Mouse (Mus musculus) neural tube, embryonic 13.5 days (tissue): ENCODE results near the gene Wdr19. TPM values are rescaled to one million over a fixed set of nuclear protein-coding genes. Genes with fewer than 3 reads are reported as not detected.

Experiments used
- ATAC-seq: fragments of 200-750 bp; cut with Nextera tagmentation; 2 replicates; pipeline ENCODE4 v1.8.0; 2017; ENCODE audit warnings: low read depth, mild to moderate bottlenecking, moderate TSS enrichment, moderate library complexity
- H3K27ac ChIP-seq: fragments of 300-500 bp; sonication (generic); replicated peaks from 2 replicates; pipeline ENCODE4 v1.5.1; 2015; ENCODE audit warnings: moderate library complexity, mild to moderate bottlenecking, inconsistent platforms
- H3K27me3 ChIP-seq: fragments of 300-500 bp; sonication (generic); 2 replicates; pipeline ENCODE4 v1.6.1; 2015; ENCODE audit warnings: mild to moderate bottlenecking, inconsistent platforms
- H3K36me3 ChIP-seq: fragments of 300-500 bp; sonication (generic); 2 replicates; pipeline ENCODE4 v1.6.1; 2015; ENCODE audit warnings: mild to moderate bottlenecking, inconsistent platforms
- H3K4me1 ChIP-seq: fragments of 300-500 bp; sonication (generic); replicated peaks from 2 replicates; pipeline ENCODE4 v1.6.1; 2015; ENCODE audit warnings: inconsistent platforms
- H3K4me2 ChIP-seq: fragments of 300-500 bp; sonication (generic); 2 replicates; pipeline ENCODE4 v1.6.1; 2015; ENCODE audit warnings: inconsistent platforms, mild to moderate bottlenecking, moderate library complexity
- H3K4me3 ChIP-seq: fragments of 300-500 bp; sonication (generic); 2 replicates; pipeline ENCODE4 v1.5.1; 2015; ENCODE audit warnings: mild to moderate bottlenecking, inconsistent platforms
- H3K9ac ChIP-seq: fragments of 300-500 bp; sonication (generic); 2 replicates; pipeline ENCODE4 v1.6.1; 2015; ENCODE audit warnings: moderate library complexity, mild to moderate bottlenecking, inconsistent platforms
- H3K9me3 ChIP-seq: fragments of 300-500 bp; sonication (generic); 2 replicates; pipeline ENCODE4 v1.6.1; 2016; ENCODE audit warnings: inconsistent platforms
- WGBS: fragments of 180-500 bp; shearing (Covaris S2); methylation state at CpG from one replicate; pipeline ENCODE4 v1.1.7; 2015; 5-methylcytosine and 5-hydroxymethylcytosine counted together
- polyA plus RNA-seq: library from polyadenylated mRNA; unstranded; fragments of >200 nt; fragmentation: Nextera tagmentation; extraction: Ambion mirVana; gene quantifications from 2 replicates; pipeline ENCODE4 v1.2.1, GENCODE M21; 2015

Gene Wdr19
- polyA plus RNA-seq, 1 experiment from 2014 or later = 12.4 TPM

DNA sequence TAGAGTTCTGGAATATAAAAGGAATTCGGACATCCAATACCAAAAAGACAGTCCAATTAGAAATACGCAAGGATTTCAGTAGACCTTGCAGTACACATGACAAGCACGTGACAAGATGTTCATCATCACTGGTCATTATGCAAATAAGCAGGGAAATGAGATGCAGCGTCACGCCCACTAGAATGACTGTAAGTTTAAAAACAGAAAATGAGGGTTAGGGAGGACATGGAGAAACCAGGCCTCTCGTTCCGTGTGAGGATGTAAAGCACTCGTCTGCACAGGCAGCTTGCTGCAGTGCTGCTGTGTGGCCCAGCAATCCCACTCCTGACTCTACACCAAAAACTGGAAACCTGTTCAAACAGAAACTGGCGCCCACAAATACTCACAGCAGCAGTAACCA is 29.3 kb upstream of the Wdr19 start:
- H3K4me3 ChIP-seq = no peak overlapping the region
- H3K4me1 ChIP-seq = no peaks in the 10 kb centered on the region
- no peak for ATAC-seq
- H3K27me3 ChIP-seq = no peaks in the 10 kb centered on the region
- no peak overlapping the region for H3K27ac ChIP-seq
- H3K9ac ChIP-seq = no peak overlapping the region
- peaks cover 11% of the 10 kb centered on the region for H3K36me3 ChIP-seq
- 78% methylated on average over 9 of the region's 9 CpGs for WGBS
- H3K4me2 ChIP-seq = no peak overlapping the region
- H3K9me3 ChIP-seq = no peaks in the 10 kb centered on the region

DNA sequence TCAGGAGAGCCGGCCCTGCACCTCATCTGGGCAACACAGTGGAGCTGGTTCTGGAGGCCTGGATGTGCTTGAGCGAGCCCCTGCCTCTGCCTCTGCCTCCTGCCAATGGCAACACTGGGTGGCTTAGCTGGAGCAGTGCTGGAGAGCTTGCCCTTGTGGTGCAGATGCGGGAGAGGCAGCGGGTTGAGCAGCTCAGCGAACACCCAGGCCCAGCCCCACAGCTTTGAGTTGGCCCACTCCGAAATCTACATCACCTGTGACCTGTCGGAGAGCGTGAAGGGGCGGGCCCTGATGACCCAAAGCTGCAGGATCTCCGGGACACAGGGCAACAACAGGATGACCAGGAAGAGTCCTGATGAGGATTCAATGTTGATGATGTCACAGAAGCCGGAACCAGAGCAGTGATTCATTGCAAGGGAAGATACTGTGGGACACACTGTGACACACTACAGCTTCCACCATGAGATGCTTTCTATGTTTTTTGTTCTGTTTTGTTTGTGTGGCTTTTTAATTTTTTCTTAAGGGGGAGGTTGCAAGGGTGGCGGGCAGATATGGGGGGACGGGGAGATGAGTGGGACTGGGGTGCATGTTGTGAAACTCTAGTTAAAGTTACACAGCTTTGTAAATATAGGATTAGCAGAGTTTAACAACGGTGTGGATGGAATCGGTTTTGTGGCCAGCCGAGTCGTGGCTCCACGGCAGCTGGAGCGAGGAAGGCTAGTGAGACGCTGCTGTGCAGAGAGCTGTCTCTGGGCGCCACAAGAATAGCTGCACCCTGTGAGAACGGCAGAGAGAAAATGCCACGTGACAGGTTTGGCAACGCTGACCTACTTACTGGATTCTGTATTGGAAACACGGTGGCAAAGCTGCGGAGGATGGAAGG is 24.2 kb upstream of the Wdr19 start:
- WGBS = 69% methylated on average over 26 of the region's 26 CpGs
- Histone ChIP-seq H3K9me3 (no peaks in the 10 kb centered on the region), H3K27ac (peak overlapping the region; percentile 64; the same call in 1 of the 2 replicates), H3K9ac (peak overlapping the region; percentile 32; the same call in 1 of the 2 replicates), H3K36me3 (no peaks in the 10 kb centered on the region), H3K4me2 (0 out of 2 replicates have a peak overlapping the region, but pooled peaks have one; percentile 11), H3K27me3 (no peaks in the 10 kb centered on the region), H3K4me3 (no peak overlapping the region), H3K4me1 (peaks cover 23% of the 10 kb centered on the region)
- peak; percentile 70 for ATAC-seq

DNA sequence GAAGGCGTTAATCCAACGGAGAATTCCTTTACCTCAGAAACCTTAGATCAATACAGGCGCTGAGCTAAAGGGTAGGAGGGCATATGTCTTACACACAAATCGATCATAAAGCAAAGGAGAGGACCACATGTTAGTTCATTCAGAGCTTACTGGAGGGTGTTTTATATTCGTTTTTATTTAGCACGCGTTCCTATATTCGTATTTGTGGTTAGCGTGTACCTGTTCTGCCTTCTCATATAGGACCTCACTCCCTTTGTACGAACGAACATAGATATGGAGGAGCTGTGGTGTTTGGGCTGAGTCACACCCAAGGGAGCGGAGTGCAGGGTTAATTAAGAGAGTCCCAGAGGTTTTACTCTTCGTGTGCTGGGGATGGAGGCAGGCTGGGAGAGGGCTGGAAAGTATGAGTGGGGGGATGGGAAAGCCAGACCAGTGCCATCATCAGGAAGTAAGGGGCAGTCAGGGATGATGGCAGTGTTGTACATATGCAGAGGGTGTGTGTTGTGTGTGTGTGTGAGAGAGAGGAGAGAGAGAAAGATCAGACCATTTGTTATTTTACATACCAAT is 23.5 kb upstream of the Wdr19 start:
- Histone ChIP-seq H3K27ac (peak overlapping the region; percentile 64), H3K4me3 (no peak overlapping the region), H3K36me3 (no peaks in the 10 kb centered on the region), H3K4me1 (peaks cover 29% of the 10 kb centered on the region), H3K9ac (peak overlapping the region; percentile 32), H3K4me2 (0 out of 2 replicates have a peak overlapping the region, but pooled peaks have one; percentile 11), H3K9me3 (no peaks in the 10 kb centered on the region), H3K27me3 (no peaks in the 10 kb centered on the region)
- peak; percentile 59 for ATAC-seq
- WGBS = 66% methylated on average over 13 of the region's 13 CpGs

DNA sequence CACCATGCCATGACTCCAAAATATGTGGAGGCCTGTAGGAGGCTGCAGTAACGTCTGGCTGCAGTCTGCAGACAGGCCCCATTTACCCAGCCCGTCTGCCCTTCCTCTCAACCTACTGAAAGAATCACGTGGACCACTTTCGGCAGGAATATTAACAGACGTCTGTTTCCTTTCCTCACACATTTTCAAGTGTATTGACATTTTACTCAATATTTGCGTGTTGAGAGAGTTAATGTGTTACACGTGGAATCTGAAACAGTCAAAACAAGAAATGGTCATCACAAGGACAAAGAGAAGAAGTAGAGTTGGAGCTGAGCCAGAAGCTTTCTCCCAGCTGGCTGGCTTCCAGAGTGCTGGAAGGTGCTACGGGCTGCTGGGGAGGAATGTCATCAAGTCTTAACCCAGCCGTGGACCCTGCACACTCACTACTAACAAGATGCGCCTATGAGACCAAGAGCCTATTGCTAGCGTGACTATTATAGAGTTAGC is 22.4 kb upstream of the Wdr19 start:
- no peak for ATAC-seq
- Histone ChIP-seq H3K36me3 (no peaks in the 10 kb centered on the region), H3K27me3 (no peaks in the 10 kb centered on the region), H3K9ac (no peak overlapping the region), H3K9me3 (no peaks in the 10 kb centered on the region), H3K4me3 (no peak overlapping the region), H3K4me2 (no peak overlapping the region), H3K4me1 (peaks cover 40% of the 10 kb centered on the region), H3K27ac (peak overlapping the region; percentile 46; the same call in 1 of the 2 replicates)
- WGBS = 47% methylated on average over 11 of the region's 11 CpGs

DNA sequence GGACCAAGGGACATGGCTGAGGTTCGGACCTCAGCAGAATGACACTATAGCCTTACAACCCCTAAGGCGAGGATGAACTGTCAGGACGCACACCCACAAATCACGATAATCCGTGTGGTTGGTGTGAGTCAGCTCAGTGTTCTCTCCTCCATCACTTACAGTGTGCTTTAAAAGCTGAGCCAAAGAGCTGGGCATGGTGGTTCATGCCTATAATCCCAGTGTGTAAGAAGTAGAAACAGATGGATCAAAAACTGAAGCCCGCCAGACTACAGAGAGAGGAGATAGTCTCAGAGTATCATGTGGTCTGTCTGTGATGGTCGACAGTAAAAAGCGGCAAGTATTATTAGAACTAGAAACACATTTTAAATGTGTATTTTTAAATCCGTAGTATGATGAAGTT is 21.0 kb upstream of the Wdr19 start:
- H3K4me1 ChIP-seq = peaks cover 44% of the 10 kb centered on the region
- H3K9me3 ChIP-seq = no peaks in the 10 kb centered on the region
- no peak overlapping the region for H3K4me2 ChIP-seq
- H3K27ac ChIP-seq = no peak overlapping the region
- no peak for ATAC-seq
- 94% methylated on average over 9 of the region's 9 CpGs for WGBS
- no peak overlapping the region for H3K9ac ChIP-seq
- H3K36me3 ChIP-seq = no peaks in the 10 kb centered on the region
- no peak overlapping the region for H3K4me3 ChIP-seq
- no peaks in the 10 kb centered on the region for H3K27me3 ChIP-seq

DNA sequence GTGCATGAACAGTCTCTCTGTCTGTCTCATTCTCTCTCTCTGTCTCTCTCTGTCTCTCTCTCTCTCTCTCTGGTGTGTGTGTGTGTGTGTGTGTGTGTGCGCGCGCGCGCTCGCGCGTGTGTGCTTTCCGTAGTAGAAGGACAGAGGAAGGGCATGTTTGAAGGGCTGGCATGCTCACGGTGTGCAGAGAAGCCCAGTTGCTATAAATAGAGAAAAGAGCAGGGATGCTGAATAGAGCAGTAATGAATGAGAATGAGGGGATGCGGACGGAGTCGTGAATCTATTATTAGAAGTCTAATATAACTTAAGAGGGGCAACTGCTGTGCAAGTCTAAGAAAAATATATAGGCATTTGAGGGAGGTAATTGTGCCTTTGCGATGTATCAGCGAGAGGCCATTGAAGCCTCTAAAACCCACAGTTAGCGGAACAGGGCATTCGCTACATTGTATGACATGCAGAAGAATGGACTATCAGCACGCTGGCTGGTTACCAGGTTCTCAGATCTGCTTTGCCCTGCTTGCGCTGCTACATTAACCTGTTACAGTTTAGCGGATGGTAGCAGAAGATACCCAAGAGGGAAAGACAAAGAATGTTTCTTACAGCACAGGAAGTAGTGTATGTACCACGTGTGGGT is 18.2 kb upstream of the Wdr19 start:
- H3K9me3 ChIP-seq = no peaks in the 10 kb centered on the region
- no peaks in the 10 kb centered on the region for H3K27me3 ChIP-seq
- 0 out of 2 replicates have a peak, but pooled peaks have one; percentile 34 for ATAC-seq
- H3K27ac ChIP-seq = peak overlapping the region; percentile 56; the same call in 1 of the 2 replicates
- H3K4me3 ChIP-seq = no peak overlapping the region
- H3K4me1 ChIP-seq = peaks cover 34% of the 10 kb centered on the region
- H3K4me2 ChIP-seq = peak overlapping the region; percentile 33
- H3K36me3 ChIP-seq = no peaks in the 10 kb centered on the region
- WGBS = 45% methylated on average over 21 of the region's 21 CpGs
- peak overlapping the region; percentile 18; the same call in 1 of the 2 replicates for H3K9ac ChIP-seq

DNA sequence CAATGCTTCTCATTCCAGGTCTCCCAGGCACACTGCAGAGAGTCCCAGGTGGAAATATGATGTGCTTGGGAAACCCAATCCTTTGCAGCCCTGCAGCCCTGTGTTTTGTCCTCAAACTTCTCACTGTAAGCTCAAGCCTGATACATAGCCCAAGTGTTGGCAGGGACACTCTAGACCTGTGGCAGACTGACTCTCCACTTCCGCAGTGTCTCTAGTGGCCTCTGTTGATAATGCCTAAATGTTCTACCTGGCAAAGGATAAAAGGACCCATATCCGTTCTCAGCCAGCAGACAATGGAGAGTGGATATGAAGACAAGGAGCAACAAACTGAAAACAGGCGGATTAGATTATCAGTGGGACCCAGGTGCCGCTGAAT is 17.7 kb upstream of the Wdr19 start:
- peak overlapping the region; percentile 18; the same call in 1 of the 2 replicates for H3K9ac ChIP-seq
- WGBS = 84% methylated on average over 4 of the region's 4 CpGs
- H3K36me3 ChIP-seq = no peaks in the 10 kb centered on the region
- H3K27ac ChIP-seq = peak overlapping the region; percentile 56; the same call in 1 of the 2 replicates
- H3K9me3 ChIP-seq = no peaks in the 10 kb centered on the region
- H3K27me3 ChIP-seq = no peaks in the 10 kb centered on the region
- peaks cover 32% of the 10 kb centered on the region for H3K4me1 ChIP-seq
- ATAC-seq = peak; percentile 60; the same call in 1 of the 2 replicates
- H3K4me3 ChIP-seq = no peak overlapping the region
- peak overlapping the region; percentile 33 for H3K4me2 ChIP-seq

DNA sequence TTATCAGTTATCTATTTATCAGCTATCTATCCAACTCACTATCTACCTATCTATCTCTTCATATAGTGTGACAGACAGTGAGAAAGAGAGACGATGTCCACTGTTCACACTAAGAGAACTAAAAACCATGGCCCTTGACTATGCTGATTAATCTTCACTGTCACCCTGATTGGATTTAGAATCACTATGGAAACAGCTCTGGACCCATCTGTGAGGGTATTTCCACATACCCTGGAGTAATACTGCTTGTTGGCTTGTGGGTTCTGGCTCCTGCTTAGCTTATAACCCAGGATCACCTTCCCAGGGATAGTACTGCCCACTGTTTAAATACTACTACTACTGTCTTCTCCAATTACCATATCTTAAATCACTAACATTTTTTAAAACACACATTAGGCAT is 17.2 kb upstream of the Wdr19 start:
- no peak for ATAC-seq
- no peak overlapping the region for H3K4me2 ChIP-seq
- no peaks in the 10 kb centered on the region for H3K9me3 ChIP-seq
- no peaks in the 10 kb centered on the region for H3K36me3 ChIP-seq
- no peak overlapping the region for H3K4me3 ChIP-seq
- H3K9ac ChIP-seq = no peak overlapping the region
- H3K4me1 ChIP-seq = peaks cover 27% of the 10 kb centered on the region
- no peak overlapping the region for H3K27ac ChIP-seq
- H3K27me3 ChIP-seq = no peaks in the 10 kb centered on the region
- 59% methylated on average over 1 of the region's 1 CpGs for WGBS

DNA sequence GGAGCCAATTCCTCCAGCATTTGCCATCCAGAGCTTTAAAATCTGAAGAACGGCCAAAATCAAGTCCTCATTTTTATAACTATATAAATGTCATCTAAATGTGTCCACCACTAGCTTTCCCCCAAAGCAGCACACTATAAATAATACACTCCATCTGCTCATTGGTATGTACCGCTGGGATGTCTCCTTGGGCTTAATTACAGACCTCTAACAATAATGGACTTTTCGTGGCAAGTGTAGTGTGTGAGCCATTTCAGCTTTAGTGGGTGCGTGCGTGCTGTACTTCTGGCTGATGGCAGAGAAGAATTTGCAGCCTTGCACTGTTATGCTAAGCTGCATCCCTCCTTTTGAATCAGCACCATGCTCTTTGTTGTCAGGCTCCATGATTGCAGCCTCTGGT is 7.9 kb upstream of the Wdr19 start:
- no peaks in the 10 kb centered on the region for H3K4me1 ChIP-seq
- H3K27me3 ChIP-seq = no peaks in the 10 kb centered on the region
- H3K9me3 ChIP-seq = peaks cover 5% of the 10 kb centered on the region; the same call in 1 of the 2 replicates
- H3K9ac ChIP-seq = no peak overlapping the region
- WGBS = 77% methylated on average over 5 of the region's 5 CpGs
- no peak for ATAC-seq
- no peak overlapping the region for H3K4me3 ChIP-seq
- H3K27ac ChIP-seq = peak overlapping the region; percentile 54
- no peak overlapping the region for H3K4me2 ChIP-seq
- H3K36me3 ChIP-seq = 0 out of 2 replicates have a peak, but pooled peaks cover 2% of the 10 kb centered on the region

DNA sequence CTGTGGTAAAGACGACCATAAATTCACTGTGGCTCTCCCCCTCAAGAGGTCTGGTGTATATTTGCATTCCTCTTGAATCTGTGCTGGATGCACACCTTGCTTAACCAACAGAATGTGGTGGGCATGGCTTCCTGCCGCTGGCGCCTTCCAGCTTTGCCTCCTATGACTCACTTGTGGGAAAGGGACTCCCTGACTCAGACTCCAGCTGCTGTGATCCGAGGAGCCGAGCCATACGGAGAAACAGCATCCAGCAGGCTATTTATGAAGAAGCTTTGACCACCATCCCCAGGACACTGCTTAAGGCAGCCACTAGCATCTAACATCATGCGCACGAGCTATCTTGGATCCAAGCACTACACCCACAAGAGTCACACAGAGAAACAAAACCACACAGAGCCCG is 5.1 kb upstream of the Wdr19 start:
- 87% methylated on average over 9 of the region's 9 CpGs for WGBS
- 0 out of 2 replicates have a peak, but pooled peaks cover 4% of the 10 kb centered on the region for H3K4me1 ChIP-seq
- 0 out of 2 replicates have a peak, but pooled peaks cover 2% of the 10 kb centered on the region for H3K36me3 ChIP-seq
- no peaks in the 10 kb centered on the region for H3K27me3 ChIP-seq
- no peak for ATAC-seq
- no peak overlapping the region for H3K9ac ChIP-seq
- H3K4me3 ChIP-seq = no peak overlapping the region
- no peak overlapping the region for H3K4me2 ChIP-seq
- H3K9me3 ChIP-seq = peaks cover 5% of the 10 kb centered on the region; the same call in 1 of the 2 replicates
- H3K27ac ChIP-seq = no peak overlapping the region

DNA sequence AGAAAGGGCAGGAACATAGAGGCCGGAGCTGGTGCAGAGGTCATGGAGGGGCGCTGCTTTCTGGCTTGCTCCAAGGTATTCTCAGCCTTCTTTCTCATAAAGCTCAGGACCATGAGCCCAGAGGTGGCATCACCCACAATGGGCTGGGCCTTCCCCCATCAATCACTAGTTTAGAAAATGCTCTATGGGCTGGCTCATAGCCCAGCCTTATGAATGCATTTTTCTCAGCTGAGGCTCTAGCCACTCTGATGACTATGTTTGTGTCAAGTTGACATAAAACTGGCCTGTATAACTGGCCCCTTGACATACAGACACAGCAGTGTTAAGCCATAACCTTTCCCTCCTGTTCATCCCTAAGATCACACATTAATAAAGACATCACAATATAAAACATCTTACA is 5.2 kb downstream of the Wdr19 start:
- H3K9me3 ChIP-seq = no peaks in the 10 kb centered on the region
- 89% methylated on average over 2 of the region's 2 CpGs for WGBS
- no peak overlapping the region for H3K4me2 ChIP-seq
- H3K9ac ChIP-seq = no peak overlapping the region
- ATAC-seq = no peak
- no peak overlapping the region for H3K27ac ChIP-seq
- no peaks in the 10 kb centered on the region for H3K27me3 ChIP-seq
- H3K4me3 ChIP-seq = no peak overlapping the region
- H3K36me3 ChIP-seq = peaks cover 35% of the 10 kb centered on the region
- H3K4me1 ChIP-seq = peaks cover 9% of the 10 kb centered on the region

DNA sequence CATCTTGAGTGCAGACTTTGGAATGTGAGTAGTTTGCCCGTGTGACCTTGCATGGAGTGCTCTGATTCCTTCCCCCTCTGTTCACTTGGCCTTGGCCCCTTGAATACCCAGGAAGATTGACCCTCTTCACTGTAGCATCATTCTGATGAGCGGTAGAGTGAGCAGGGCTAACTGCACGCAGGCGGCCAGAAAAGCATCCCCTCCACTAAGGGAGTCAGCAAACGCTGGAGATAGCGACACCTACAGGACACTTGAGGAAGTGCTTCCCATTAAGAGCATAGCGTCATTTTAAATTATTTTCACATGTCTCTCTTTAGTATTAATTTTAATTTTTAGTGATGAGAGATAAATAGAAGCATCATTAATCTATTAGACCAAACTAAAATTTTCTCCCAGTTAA is 13.8 kb downstream of the Wdr19 start:
- Histone ChIP-seq H3K36me3 (peaks cover 8% of the 10 kb centered on the region), H3K4me3 (no peak overlapping the region), H3K4me2 (no peak overlapping the region), H3K4me1 (no peaks in the 10 kb centered on the region), H3K27me3 (no peaks in the 10 kb centered on the region), H3K27ac (no peak overlapping the region), H3K9ac (no peak overlapping the region), H3K9me3 (no peaks in the 10 kb centered on the region)
- 22% methylated on average over 7 of the region's 7 CpGs for WGBS
- peak; percentile 63; the same call in 1 of the 2 replicates for ATAC-seq
